Mouse (Mus musculus) layer of hippocampus, adult 2 months (tissue): ENCODE results near the gene Zfp398. TPM values are rescaled to one million over a fixed set of nuclear protein-coding genes. Genes with fewer than 3 reads are reported as not detected.

Experiments
- DNase-seq, 2 experiments: peaks; one replicate each; pipeline ENCODE4 v3.0.0; 2022; ENCODE audit warnings: low spot score in 2 of 2
- H3K27ac ChIP-seq: fragments of 200-600 bp; 2 replicates; pipeline ENCODE4 v1.8.1; 2022
- H3K4me3 ChIP-seq: fragments of 200-600 bp; 2 replicates; pipeline ENCODE4 v1.8.1; 2022; ENCODE audit warnings: mild to moderate bottlenecking
- CTCF ChIP-seq: fragments of 200-600 bp; conservative IDR thresholded peaks from 2 replicates; pipeline ENCODE4 v1.8.1; 2022; ENCODE audit warnings: antibody characterized with exemption, mild to moderate bottlenecking, moderate library complexity
- microRNA-seq, 2 experiments: library from miRNA; unstranded; fragments of <30 nt; microRNA quantifications; one replicate each; pipeline ENCODE4 v1.2.0; 2021
- total RNA-seq, 2 experiments: library from RNA; stranded (reverse); gene quantifications; 2 replicates each; pipeline ENCODE4 v1.2.3; 2021

Gene Zfp398
- total RNA-seq, 2 experiments from 2014 or later: 21.9 to 22.5 TPM

DNA sequence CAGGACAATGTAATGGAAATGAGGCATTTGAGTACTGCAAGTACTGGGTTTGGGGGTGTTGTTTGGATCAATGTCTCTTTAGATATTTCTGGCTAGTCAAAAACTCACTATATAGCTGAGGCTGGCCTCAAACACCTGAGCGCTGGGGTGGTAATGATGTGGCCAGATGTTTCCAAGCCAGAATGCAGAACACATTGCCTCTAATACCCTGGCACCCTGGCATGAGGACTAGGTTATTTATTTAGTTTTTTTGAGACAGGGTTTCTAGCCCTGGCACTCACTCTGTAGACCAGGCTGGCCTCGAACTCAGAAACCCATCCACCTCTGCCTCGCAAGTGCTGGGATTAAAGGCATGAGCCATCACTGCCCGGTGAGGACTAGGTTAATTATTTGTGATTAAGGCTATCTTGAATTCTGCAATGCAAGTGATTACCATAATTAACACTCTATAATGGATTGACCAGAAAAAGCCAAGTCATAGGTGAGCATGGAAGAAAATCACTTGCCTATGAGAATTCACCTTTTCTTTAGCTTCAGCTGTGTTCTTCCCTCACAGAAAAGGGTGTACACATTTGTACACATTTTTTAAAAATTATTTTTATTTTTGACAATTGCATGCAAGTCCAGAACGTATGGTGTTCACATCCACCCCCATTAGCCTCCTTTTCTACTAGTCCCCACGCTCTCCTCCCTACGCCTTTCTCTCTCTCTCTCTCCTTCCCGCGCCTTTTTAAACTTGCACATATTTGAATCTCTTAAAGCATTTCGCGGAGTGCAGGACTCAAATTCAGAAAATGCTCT is 84.4 kb downstream of the Zfp398 start:
- DNase-seq: no peak
- H3K4me3 ChIP-seq: peak overlapping the region; percentile 95
- peak overlapping the region; percentile 98 for H3K27ac ChIP-seq
- TF ChIP-seq CTCF: no peak

DNA sequence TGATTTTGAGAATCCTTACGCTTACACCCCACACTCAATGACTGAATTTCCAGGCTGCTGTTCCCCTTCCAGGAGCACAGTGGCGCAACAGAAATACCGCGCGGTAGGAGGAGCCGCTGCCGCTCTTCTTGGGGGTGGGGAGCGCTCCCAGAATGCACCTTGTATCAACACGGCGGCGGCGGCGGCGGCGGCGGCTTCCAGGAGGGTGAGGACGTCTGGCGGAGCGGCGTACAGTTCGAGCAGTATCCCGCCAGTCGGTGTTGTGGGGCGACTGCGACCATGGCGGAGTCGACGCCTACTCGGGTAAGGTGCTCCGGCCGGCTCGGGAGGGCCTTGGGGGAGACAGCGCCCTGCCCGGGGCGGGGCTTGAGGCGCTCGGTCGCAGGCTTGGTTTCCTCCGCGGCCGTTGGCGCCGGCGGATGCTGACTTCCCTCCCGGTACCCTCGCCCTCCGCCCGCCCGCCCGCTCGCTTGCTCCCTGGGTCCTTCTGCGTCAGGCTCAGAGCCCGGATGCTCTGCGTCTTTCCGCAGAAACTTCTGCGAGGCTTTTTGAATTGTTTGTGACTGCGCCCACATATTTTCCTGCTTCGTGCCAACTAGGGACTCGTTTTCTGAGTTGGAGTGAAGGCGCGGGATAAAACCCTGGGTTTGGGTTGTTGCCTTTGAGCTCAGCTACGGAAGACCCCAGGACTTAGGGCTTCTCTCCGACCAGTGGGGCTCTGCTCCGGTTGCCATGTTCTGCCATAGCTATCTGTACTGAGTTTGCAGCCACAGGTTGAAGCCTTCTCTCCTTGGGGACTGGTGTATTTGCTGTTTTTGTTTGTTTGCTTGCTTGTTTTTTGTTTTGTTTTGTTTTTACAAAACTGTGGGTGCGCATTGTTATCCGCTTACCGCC is 85.2 kb downstream of the Zfp398 start, which contains the start of gene Zfp212:
TSS of gene Zfp212 (plus strand) at position 30 of the 894 bp plus-strand sequence.
- Histone ChIP-seq H3K27ac (peak within 1 kb of the TSS; percentile 98), H3K4me3 (peak within 1 kb of the TSS; percentile 95)
- DNase-seq: peak; percentile 84 to 90
- peak; percentile 80 for TF ChIP-seq CTCF

Small RNAs within 50 kb of the gene (microRNA-seq; reads per million reads assigned to microRNA genes)
- gene Mir704: 0 to 0.74 reads per million in 2 experiments

Other genes with a start within 250 kb of the Zfp398 start
- gene Ezh2, start 240.3 kb upstream of the Zfp398 start, total RNA-seq: 10 to 100 TPM; 16.0 to 17.4 TPM
- gene Pdia4, start 22.2 kb upstream of the Zfp398 start, total RNA-seq: 10 to 100 TPM; 58.2 to 62.5 TPM
- gene Zfp786, start 4.8 kb upstream of the Zfp398 start, total RNA-seq: 1 to 10 TPM; 5.5 to 6.5 TPM
- 10 to 100 TPM; 13.3 to 13.5 TPM for gene Zfp282, start 41.5 kb downstream of the Zfp398 start, total RNA-seq
- 10 to 100 TPM; 20.6 to 22.0 TPM for gene Zfp212, start 84.8 kb downstream of the Zfp398 start, total RNA-seq
- 10 to 100 TPM; 25.1 to 26.2 TPM for gene Zfp956, start 117.7 kb downstream of the Zfp398 start, total RNA-seq
- 10 to 100 TPM; 36.8 to 37.4 TPM for gene Zfp777, start 213.2 kb downstream of the Zfp398 start, total RNA-seq